Mouse (Mus musculus) thymus, adult 2 months (tissue): ENCODE data around the gene Ccnf. TPM values are rescaled to one million over a fixed set of nuclear protein-coding genes. Genes with fewer than 3 reads are reported as not detected.

Experiments used
- DNase-seq: peaks from one replicate; pipeline ENCODE4 v3.0.0; 2021
- H3K27ac ChIP-seq: fragments of 200-500 bp; 2 replicates; pipeline ENCODE4 v1.5.1; 2012; ENCODE audit warnings: low read length, control low read depth; ENCODE audit not compliant: control insufficient read depth, insufficient read depth
- H3K27me3 ChIP-seq: fragments of 200-500 bp; 2 replicates; pipeline ENCODE4 v1.6.1; 2012; ENCODE audit warnings: mild to moderate bottlenecking, low read length, moderate library complexity, mixed read lengths; ENCODE audit not compliant: control insufficient read depth, insufficient read depth
- H3K36me3 ChIP-seq: fragments of 200-500 bp; 2 replicates; pipeline ENCODE4 v1.6.1; 2012; ENCODE audit warnings: mild to moderate bottlenecking, low read length, moderate library complexity; ENCODE audit not compliant: control insufficient read depth, insufficient read depth
- H3K4me1 ChIP-seq: fragments of 200-500 bp; replicated peaks from 2 replicates; pipeline ENCODE4 v1.6.1; 2012; ENCODE audit warnings: low read length; ENCODE audit not compliant: control insufficient read depth, insufficient read depth
- H3K4me3 ChIP-seq: fragments of 200-500 bp; 2 replicates; pipeline ENCODE4 v1.5.1; 2012; ENCODE audit warnings: mild to moderate bottlenecking, low read length, control low read depth, moderate library complexity; ENCODE audit not compliant: control insufficient read depth, insufficient read depth
- CTCF ChIP-seq: fragments of 200-500 bp; IDR thresholded peaks from 2 replicates; pipeline ENCODE4 v1.5.1; 2012; ENCODE audit warnings: mild to moderate bottlenecking, control low read depth, low read length, moderate library complexity, borderline replicate concordance; ENCODE audit not compliant: control insufficient read depth, poor library complexity, insufficient read depth; ENCODE audit errors: extremely low read depth
- POLR2A ChIP-seq: fragments of 200-500 bp; IDR thresholded peaks from 2 replicates; pipeline ENCODE4 v1.6.1; 2012; ENCODE audit warnings: mild to moderate bottlenecking, low read length, control low read depth, moderate library complexity; ENCODE audit not compliant: control insufficient read depth, poor library complexity, insufficient read depth; ENCODE audit errors: extremely low read depth
- WGBS: fragments of 180-500 bp; shearing (Covaris S2); methylation state at CpG from one replicate; pipeline ENCODE4 v1.1.7; 2018; 5-methylcytosine and 5-hydroxymethylcytosine counted together
- polyA plus RNA-seq: library from polyadenylated mRNA; depleted of rRNA; stranded (reverse); fragments of >200 nt; gene quantifications from 2 replicates; pipeline ENCODE4 v1.2.3, GENCODE M21; 2012

The Ccnf gene
- polyA plus RNA-seq, 1 experiment = 64.5 TPM

DNA sequence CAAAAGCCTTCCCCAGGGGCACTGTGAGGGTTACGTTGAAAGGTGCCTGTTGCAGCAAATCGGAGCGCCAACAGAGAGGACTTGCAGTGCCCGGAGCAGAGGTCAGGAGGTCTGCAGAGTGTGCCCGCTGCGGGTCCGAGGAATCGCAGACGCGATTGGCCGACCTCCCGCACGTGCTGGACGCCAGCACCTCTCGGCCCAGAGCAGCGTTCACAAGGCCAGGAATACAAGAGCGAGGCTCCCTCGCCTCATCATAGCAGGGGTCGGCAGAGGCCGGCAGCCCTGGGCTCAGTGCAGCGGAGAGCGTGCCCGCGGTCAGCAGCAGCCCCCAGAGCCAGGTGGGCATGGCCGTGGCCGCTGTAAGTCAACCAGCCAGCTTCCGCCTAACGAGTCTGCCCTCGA, 42.6 kb downstream of the Ccnf start:
- TF ChIP-seq CTCF (no peak), POLR2A (no peak)
- H3K27me3 ChIP-seq = peaks cover 11% of the 10 kb centered on the region; the same call in 1 of the 2 replicates
- H3K4me3 ChIP-seq = peak overlapping the region; percentile 26
- WGBS = 26% methylated on average over 29 of the region's 29 CpGs
- peaks cover 36% of the 10 kb centered on the region for H3K4me1 ChIP-seq
- DNase-seq = no peak
- no peaks in the 10 kb centered on the region for H3K36me3 ChIP-seq
- no peak overlapping the region for H3K27ac ChIP-seq

DNA sequence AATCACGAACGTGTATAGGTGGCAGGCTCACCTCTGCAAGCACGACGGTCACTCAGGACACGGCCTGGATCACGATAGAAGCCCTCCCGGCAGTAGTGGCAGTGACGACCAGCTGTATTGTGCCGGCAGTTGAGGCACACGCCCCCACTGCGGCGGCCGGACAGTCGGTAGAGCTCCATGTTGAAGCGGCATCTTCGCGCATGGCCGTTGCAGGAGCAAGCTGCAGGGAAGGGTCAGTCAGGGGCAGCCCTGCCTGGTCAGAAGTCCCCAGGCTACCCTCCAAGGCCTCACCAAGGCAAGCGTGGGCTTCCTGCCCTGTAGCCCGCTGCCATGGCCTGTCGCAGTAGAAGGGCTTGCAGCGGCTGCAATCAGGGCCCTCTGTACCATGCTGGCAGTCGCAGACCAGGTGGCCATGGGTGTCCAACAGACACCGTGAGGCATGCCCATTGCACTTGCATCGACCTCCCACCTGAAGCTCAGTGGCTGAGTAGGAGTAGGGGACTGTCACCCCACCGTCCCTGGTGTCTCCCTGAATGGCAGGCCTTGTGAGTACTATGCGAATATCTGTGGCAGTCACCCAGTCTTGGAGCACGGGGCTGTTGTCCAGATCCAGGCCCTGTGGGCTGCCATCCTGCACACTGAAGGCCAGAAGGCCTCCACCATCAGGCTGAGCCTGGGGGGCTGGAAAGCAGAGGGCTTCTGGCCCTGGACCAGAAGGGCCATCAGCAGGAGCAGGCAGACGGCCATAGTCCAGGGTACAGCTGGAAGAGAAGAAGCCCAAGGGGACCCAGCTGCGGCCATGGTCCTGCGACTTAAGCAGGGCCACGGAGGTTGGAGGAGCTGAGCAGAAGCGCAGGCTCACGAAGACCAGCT, 43.3 kb downstream of the Ccnf start:
- H3K27me3 ChIP-seq = peaks cover 11% of the 10 kb centered on the region; the same call in 1 of the 2 replicates
- peaks cover 36% of the 10 kb centered on the region for H3K4me1 ChIP-seq
- no peak overlapping the region for H3K27ac ChIP-seq
- no peaks in the 10 kb centered on the region for H3K36me3 ChIP-seq
- 93% methylated on average over 34 of the region's 34 CpGs for WGBS
- no peak overlapping the region for H3K4me3 ChIP-seq
- TF ChIP-seq POLR2A (no peak), CTCF (no peak)
- DNase-seq = no peak

GRCm38 (mm10) chr17:24206451-24207351, 44.6 kb downstream of the Ccnf start:
- Histone ChIP-seq H3K27ac (no peak overlapping the region), H3K27me3 (peaks cover 11% of the 10 kb centered on the region; the same call in 1 of the 2 replicates), H3K36me3 (no peaks in the 10 kb centered on the region), H3K4me3 (no peak overlapping the region; the same call in 1 of the 2 replicates), H3K4me1 (peaks cover 32% of the 10 kb centered on the region)
- peak; percentile 27 for DNase-seq
- WGBS = 6% methylated on average over 62 of the region's 62 CpGs
- no peak for TF ChIP-seq POLR2A
- TF ChIP-seq CTCF = no peak

- Histone ChIP-seq H3K4me1 (peaks cover 27% of the 10 kb centered on the region), H3K27ac (no peak overlapping the region), H3K27me3 (peaks cover 11% of the 10 kb centered on the region; the same call in 1 of the 2 replicates), H3K4me3 (peak overlapping the region; percentile 81), H3K36me3 (no peaks in the 10 kb centered on the region)
- peak; percentile 32 for DNase-seq
- 9% methylated on average over 15 of the region's 15 CpGs for WGBS
- TF ChIP-seq POLR2A (no peak), CTCF (no peak)
These were observed 45.3 kb downstream of the Ccnf start for GRCm38 (mm10) chr17:24205908-24206361.

DNA sequence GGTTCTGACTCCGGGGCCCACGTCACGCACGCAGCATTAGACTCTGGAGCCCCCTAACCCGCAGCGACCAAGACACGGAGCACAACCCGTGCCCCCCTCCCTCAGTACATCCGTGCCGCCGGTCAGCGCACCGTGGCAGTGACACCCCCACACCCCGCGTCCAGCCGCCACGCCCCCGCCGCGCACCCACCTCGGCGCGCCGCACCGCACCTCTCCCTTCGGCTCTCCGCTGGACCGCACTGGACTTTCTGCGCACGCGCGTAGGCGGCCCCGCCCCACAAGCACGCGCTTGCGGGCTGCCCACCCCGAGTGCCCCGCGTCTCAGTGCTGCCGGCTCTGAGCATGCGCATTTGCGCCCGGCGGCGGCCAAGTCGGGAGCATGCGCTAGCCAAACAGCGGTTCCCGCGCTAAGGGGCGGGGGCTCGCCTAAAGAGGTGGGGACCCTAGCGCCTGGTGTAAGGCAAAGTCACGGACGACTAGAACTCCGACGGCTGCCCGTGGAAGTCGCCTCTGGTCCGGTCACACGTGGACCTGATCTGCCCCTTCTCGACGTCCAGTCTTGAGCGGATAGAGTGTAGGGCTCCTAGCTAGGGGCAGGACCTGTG, 45.9 kb downstream of the Ccnf start, which contains the start of gene Tbc1d24:
Gene Tbc1d24, minus strand, starts transcription at position 279 of the 605 bp plus-strand sequence.
- no peak for TF ChIP-seq CTCF
- TF ChIP-seq POLR2A = no peak
- H3K27ac ChIP-seq = no peak within 1 kb of the TSS
- 1% methylated on average over 65 of the region's 65 CpGs for WGBS
- H3K27me3 ChIP-seq = peaks cover 11% of the 10 kb centered on the region; the same call in 1 of the 2 replicates
- DNase-seq = peak; percentile 85
- peak within 1 kb of the TSS; percentile 81 for H3K4me3 ChIP-seq
- no peaks in the 10 kb centered on the region for H3K36me3 ChIP-seq
- H3K4me1 ChIP-seq = peaks cover 27% of the 10 kb centered on the region
